Mouse (Mus musculus): ENCODE results near the gene Otulin.

DNA sequence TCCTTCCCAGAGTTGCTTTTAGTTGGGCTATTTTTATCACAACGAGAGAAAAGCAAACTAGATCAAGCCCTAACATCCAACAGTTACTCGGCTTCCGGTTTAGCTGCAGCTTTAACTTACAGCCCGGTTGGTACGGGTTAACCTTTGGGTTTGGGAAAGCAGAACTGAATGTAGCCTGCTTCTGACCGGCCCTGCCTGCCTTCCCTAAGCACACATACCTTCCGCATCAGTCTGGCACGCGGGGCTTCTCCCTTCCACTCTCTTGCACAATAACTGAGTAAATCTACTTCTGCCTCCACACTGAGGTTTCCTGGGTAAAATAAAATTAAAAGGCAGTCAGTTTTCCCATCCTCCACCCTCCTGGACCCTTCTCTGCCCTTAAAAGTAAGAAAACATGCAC, 33.6 kb upstream of the Otulin start:
- TF ChIP-seq EP300 (IDR thresholded peaks at IDR 0.05; ENCODE audit: insufficient read depth, low read depth, low read length) (no peak), CTCF (IDR thresholded peaks at IDR 0.05) (no peak)

Data from heart, adult 2 months (tissue).